Mouse (Mus musculus) heart, embryonic 14.5 days (tissue): Measurements from ENCODE around the gene Fermt1. TPM values are rescaled to one million over a fixed set of nuclear protein-coding genes. Genes with fewer than 3 reads are reported as not detected.

Source experiments
- ATAC-seq: fragments of 200-750 bp; cut with Nextera tagmentation; 2 replicates; pipeline ENCODE4 v1.8.0; 2017; ENCODE audit warnings: low read depth, moderate TSS enrichment; ENCODE audit not compliant: insufficient number of reproducible peaks, insufficient read depth, low FRiP score
- H3K27ac ChIP-seq, 2 experiments: fragments of 200-500 bp in 1 of 2; fragments of 300-500 bp in 1 of 2; sonication (generic) in 1 of 2; replicated peaks in 1 of 2; 2 replicates each; pipeline ENCODE4 v1.5.1; 2012 to 2014; ENCODE audit warnings: low read depth in 2 of 2, low read length in 2 of 2, control low read depth in 1 of 2, mild to moderate bottlenecking in 1 of 2, mixed read lengths in 1 of 2; ENCODE audit not compliant: control insufficient read depth in 1 of 2, insufficient read depth in 1 of 2
- H3K27me3 ChIP-seq: fragments of 300-500 bp; sonication (generic); 2 replicates; pipeline ENCODE4 v1.6.1; 2014; ENCODE audit warnings: mild to moderate bottlenecking, low read length, control low read depth; ENCODE audit not compliant: control insufficient read depth, insufficient read depth
- H3K36me3 ChIP-seq: fragments of 300-500 bp; sonication (generic); 2 replicates; pipeline ENCODE4 v1.6.1; 2014; ENCODE audit warnings: mild to moderate bottlenecking, control low read depth, low read length, mixed read lengths; ENCODE audit not compliant: control insufficient read depth, insufficient read depth
- H3K4me1 ChIP-seq, 2 experiments: fragments of 200-500 bp in 1 of 2; fragments of 300-500 bp in 1 of 2; sonication (generic) in 1 of 2; 2 replicates each; pipeline ENCODE4 v1.6.1; 2012 to 2014; ENCODE audit warnings: low read length in 2 of 2, control low read depth in 1 of 2, mixed read lengths in 1 of 2; ENCODE audit not compliant: control insufficient read depth in 2 of 2, insufficient read depth in 2 of 2
- H3K4me2 ChIP-seq: fragments of 300-500 bp; sonication (generic); 2 replicates; pipeline ENCODE4 v1.6.1; 2014; ENCODE audit warnings: mild to moderate bottlenecking, low read length
- H3K4me3 ChIP-seq, 2 experiments: fragments of 200-500 bp in 1 of 2; fragments of 300-500 bp in 1 of 2; sonication (generic) in 1 of 2; 2 replicates each; pipeline ENCODE4 v1.5.1; 2012 to 2014; ENCODE audit warnings: low read length in 2 of 2, mild to moderate bottlenecking in 2 of 2, control low read depth in 1 of 2, low read depth in 1 of 2, moderate library complexity in 1 of 2; ENCODE audit not compliant: control insufficient read depth in 1 of 2, insufficient read depth in 1 of 2
- H3K9ac ChIP-seq: fragments of 300-500 bp; sonication (generic); 2 replicates; pipeline ENCODE4 v1.6.1; 2014; ENCODE audit warnings: mild to moderate bottlenecking, low read length
- H3K9me3 ChIP-seq: fragments of 300-500 bp; sonication (generic); 2 replicates; pipeline ENCODE4 v1.6.1; 2016; ENCODE audit warnings: low read length, control low read depth; ENCODE audit not compliant: control insufficient read depth
- WGBS: fragments of 180-500 bp; shearing (Covaris S2); extraction: QIAGEN DNeasy Blood & Tissue Kit; methylation state at CpG from one replicate; pipeline ENCODE4 v1.1.7; 2014; 5-methylcytosine and 5-hydroxymethylcytosine counted together
- polyA plus RNA-seq: library from polyadenylated mRNA; unstranded; fragments of >200 nt; fragmentation: Nextera tagmentation; extraction: Ambion mirVana; gene quantifications from 2 replicates; pipeline ENCODE4 v1.2.1, GENCODE M21; 2014

The Fermt1 gene
- polyA plus RNA-seq, 1 experiment from 2014 or later: not detected

- Histone ChIP-seq H3K36me3 (no peaks in the 10 kb centered on the region), H3K9me3 (no peaks in the 10 kb centered on the region), H3K27ac (no peak overlapping the region), H3K4me3 (no peak overlapping the region), H3K4me1 (no peaks in the 10 kb centered on the region), H3K4me2 (no peak overlapping the region), H3K27me3 (no peaks in the 10 kb centered on the region), H3K9ac (no peak overlapping the region)
- ATAC-seq: no peak
- WGBS: 78% methylated on average over 2 of the region's 2 CpGs
These were observed 11.6 kb downstream of the Fermt1 start for GRCm38 (mm10) chr2:132934142-132934541.

- Histone ChIP-seq H3K27ac (no peak overlapping the region), H3K4me3 (no peak overlapping the region), H3K9me3 (no peaks in the 10 kb centered on the region), H3K9ac (no peak overlapping the region), H3K36me3 (no peaks in the 10 kb centered on the region), H3K4me1 (no peaks in the 10 kb centered on the region), H3K27me3 (no peaks in the 10 kb centered on the region), H3K4me2 (no peak overlapping the region)
- no peak for ATAC-seq
- 90% methylated on average over 2 of the region's 2 CpGs for WGBS
These were observed 16.7 kb downstream of the Fermt1 start for GRCm38 (mm10) chr2:132928999-132929398.

- Histone ChIP-seq H3K27me3 (no peaks in the 10 kb centered on the region), H3K27ac (no peak overlapping the region), H3K4me2 (no peak overlapping the region), H3K4me3 (no peak overlapping the region), H3K9ac (no peak overlapping the region), H3K9me3 (no peaks in the 10 kb centered on the region), H3K36me3 (no peaks in the 10 kb centered on the region), H3K4me1 (peaks cover 0 to 2% of the 10 kb centered on the region in 2 experiments; a peak in 1 of 4 replicates)
- no peak for ATAC-seq
- 41% methylated on average over 2 of the region's 2 CpGs for WGBS
These were observed 17.8 kb downstream of the Fermt1 start for GRCm38 (mm10) chr2:132927871-132928270.

GRCm38 (mm10) chr2:132927298-132927697, 18.4 kb downstream of the Fermt1 start:
- ATAC-seq: no peak
- H3K27me3 ChIP-seq: no peaks in the 10 kb centered on the region
- H3K4me3 ChIP-seq: no peak overlapping the region
- no peak overlapping the region for H3K9ac ChIP-seq
- H3K27ac ChIP-seq: no peak overlapping the region
- H3K4me2 ChIP-seq: no peak overlapping the region
- H3K9me3 ChIP-seq: no peaks in the 10 kb centered on the region
- peaks cover 0 to 2% of the 10 kb centered on the region in 2 experiments; a peak in 1 of 4 replicates for H3K4me1 ChIP-seq
- H3K36me3 ChIP-seq: no peaks in the 10 kb centered on the region
- 74% methylated on average over 2 of the region's 2 CpGs for WGBS

- Histone ChIP-seq H3K9ac (no peak overlapping the region), H3K4me2 (no peak overlapping the region), H3K4me1 (peaks cover 0 to 2% of the 10 kb centered on the region in 2 experiments; a peak in 1 of 4 replicates), H3K27me3 (no peaks in the 10 kb centered on the region), H3K4me3 (no peak overlapping the region), H3K9me3 (no peaks in the 10 kb centered on the region), H3K36me3 (no peaks in the 10 kb centered on the region), H3K27ac (no peak overlapping the region)
- no peak for ATAC-seq
- WGBS: 35% methylated on average over 8 of the region's 8 CpGs
These were observed 22.2 kb downstream of the Fermt1 start for GRCm38 (mm10) chr2:132923290-132924085.

GRCm38 (mm10) chr2:132922076-132922873, 23.4 kb downstream of the Fermt1 start:
- Histone ChIP-seq H3K36me3 (no peaks in the 10 kb centered on the region), H3K4me2 (no peak overlapping the region), H3K9ac (no peak overlapping the region), H3K9me3 (no peaks in the 10 kb centered on the region), H3K27ac (no peak overlapping the region), H3K4me3 (no peak overlapping the region), H3K4me1 (peaks cover 0 to 2% of the 10 kb centered on the region in 2 experiments; a peak in 1 of 4 replicates), H3K27me3 (no peaks in the 10 kb centered on the region)
- ATAC-seq: no peak
- WGBS: 76% methylated on average over 9 of the region's 9 CpGs

GRCm38 (mm10) chr2:132914785-132915184, 30.9 kb downstream of the Fermt1 start:
- H3K27me3 ChIP-seq: no peaks in the 10 kb centered on the region
- no peaks in the 10 kb centered on the region for H3K9me3 ChIP-seq
- H3K4me3 ChIP-seq: no peak overlapping the region
- no peak for ATAC-seq
- no peak overlapping the region for H3K4me2 ChIP-seq
- no peak overlapping the region for H3K9ac ChIP-seq
- WGBS: 68% methylated on average over 1 of the region's 1 CpGs
- no peaks in the 10 kb centered on the region for H3K4me1 ChIP-seq
- H3K36me3 ChIP-seq: no peaks in the 10 kb centered on the region
- H3K27ac ChIP-seq: no peak overlapping the region
